Mouse (Mus musculus): ENCODE data around the gene Lat. TPM values are rescaled to one million over a fixed set of nuclear protein-coding genes. Genes with fewer than 3 reads are reported as not detected.
A peak's percentile ranks its signal among the peaks of the same experiment; 100 is the strongest.

The Lat gene
- polyA plus RNA-seq, 1 experiment from 2014 or later, result 3.7 TPM

- Histone ChIP-seq H3K4me1 (no peaks in the 10 kb centered on the region), H3K27ac (replicated peaks) (no peak overlapping the region), H3K27me3 (no peaks in the 10 kb centered on the region), H3K4me2 (replicated peaks) (no peak overlapping the region), H3K4me3 (replicated peaks) (no peak overlapping the region), H3K9me3 (replicated peaks) (no peaks in the 10 kb centered on the region), H3K9ac (no peak overlapping the region), H3K36me3 (no peaks in the 10 kb centered on the region)
- ATAC-seq (ENCODE audit: insufficient number of reproducible peaks, low FRiP score, low TSS enrichment, low read depth), result no peak
- WGBS, result 56% methylated on average over 10 of the region's 10 CpGs
Observed at GRCm38 (mm10) chr7:126351419-126351951, 17.9 kb downstream of the Lat start.

- H3K27me3 ChIP-seq, result no peaks in the 10 kb centered on the region
- no peak for ATAC-seq (ENCODE audit: insufficient number of reproducible peaks, low FRiP score, low TSS enrichment, low read depth)
- H3K9me3 ChIP-seq (replicated peaks), result no peaks in the 10 kb centered on the region
- no peak overlapping the region for H3K4me3 ChIP-seq (replicated peaks)
- no peak overlapping the region for H3K9ac ChIP-seq
- 67% methylated on average over 20 of the region's 20 CpGs for WGBS
- H3K36me3 ChIP-seq, result no peaks in the 10 kb centered on the region
- H3K4me2 ChIP-seq (replicated peaks), result no peak overlapping the region; the same call in 1 of the 2 replicates
- H3K4me1 ChIP-seq, result no peaks in the 10 kb centered on the region
- H3K27ac ChIP-seq (replicated peaks), result no peak overlapping the region
Observed at GRCm38 (mm10) chr7:126350748-126351418, 18.5 kb downstream of the Lat start.

GRCm38 (mm10) chr7:126348293-126348692 lies 21.1 kb downstream of the Lat start:
- Histone ChIP-seq H3K4me1 (peaks cover 3% of the 10 kb centered on the region; the same call in 1 of the 2 replicates), H3K4me3 (replicated peaks) (no peak overlapping the region), H3K27me3 (no peaks in the 10 kb centered on the region), H3K9ac (no peak overlapping the region), H3K27ac (replicated peaks) (0 out of 2 replicates have a peak overlapping the region, but pooled peaks have one; percentile 22), H3K36me3 (no peaks in the 10 kb centered on the region), H3K4me2 (replicated peaks) (no peak overlapping the region), H3K9me3 (replicated peaks) (no peaks in the 10 kb centered on the region)
- no peak for ATAC-seq (ENCODE audit: insufficient number of reproducible peaks, low FRiP score, low TSS enrichment, low read depth)
- 61% methylated on average over 8 of the region's 8 CpGs for WGBS

- no peaks in the 10 kb centered on the region for H3K9me3 ChIP-seq (replicated peaks)
- ATAC-seq (ENCODE audit: insufficient number of reproducible peaks, low FRiP score, low TSS enrichment, low read depth), result no peak
- no peak overlapping the region for H3K27ac ChIP-seq (replicated peaks)
- no peaks in the 10 kb centered on the region for H3K36me3 ChIP-seq
- whole genome bisulfite sequencing, result 68% methylated on average over 1 of the region's 1 CpGs
- peaks cover 3% of the 10 kb centered on the region; the same call in 1 of the 2 replicates for H3K4me1 ChIP-seq
- no peak overlapping the region for H3K9ac ChIP-seq
- no peaks in the 10 kb centered on the region for H3K27me3 ChIP-seq
- no peak overlapping the region for H3K4me2 ChIP-seq (replicated peaks)
- H3K4me3 ChIP-seq (replicated peaks), result no peak overlapping the region
Observed at GRCm38 (mm10) chr7:126347098-126347497, 22.3 kb downstream of the Lat start.

GRCm38 (mm10) chr7:126345969-126346368 lies 23.4 kb downstream of the Lat start:
- H3K9ac ChIP-seq, result no peak overlapping the region
- peaks cover 3% of the 10 kb centered on the region; the same call in 1 of the 2 replicates for H3K4me1 ChIP-seq
- no peak for ATAC-seq (ENCODE audit: insufficient number of reproducible peaks, low FRiP score, low TSS enrichment, low read depth)
- no peaks in the 10 kb centered on the region for H3K36me3 ChIP-seq
- no peaks in the 10 kb centered on the region for H3K9me3 ChIP-seq (replicated peaks)
- no peak overlapping the region for H3K4me2 ChIP-seq (replicated peaks)
- H3K27ac ChIP-seq (replicated peaks), result no peak overlapping the region
- no peaks in the 10 kb centered on the region for H3K27me3 ChIP-seq
- 53% methylated on average over 3 of the region's 3 CpGs for WGBS
- H3K4me3 ChIP-seq (replicated peaks), result no peak overlapping the region

GRCm38 (mm10) chr7:126345557-126345956 lies 23.8 kb downstream of the Lat start:
- no peak overlapping the region for H3K4me3 ChIP-seq (replicated peaks)

GRCm38 (mm10) chr7:126340896-126341295 lies 28.5 kb downstream of the Lat start:
- Histone ChIP-seq H3K9me3 (replicated peaks) (no peaks in the 10 kb centered on the region), H3K4me3 (replicated peaks) (no peak overlapping the region), H3K27me3 (no peaks in the 10 kb centered on the region; the same call in 1 of the 2 replicates), H3K4me1 (peaks cover 3% of the 10 kb centered on the region; the same call in 1 of the 2 replicates), H3K9ac (no peak overlapping the region), H3K36me3 (no peaks in the 10 kb centered on the region), H3K4me2 (replicated peaks) (no peak overlapping the region), H3K27ac (replicated peaks) (no peak overlapping the region)
- WGBS, result 36% methylated on average over 6 of the region's 6 CpGs
- ATAC-seq (ENCODE audit: insufficient number of reproducible peaks, low FRiP score, low TSS enrichment, low read depth), result no peak

More at GRCm38 (mm10) chr7:126345557-126345956, 23.8 kb downstream of the Lat start:
- Histone ChIP-seq H3K4me2 (replicated peaks) (no peak overlapping the region), H3K4me1 (peaks cover 3% of the 10 kb centered on the region; the same call in 1 of the 2 replicates), H3K27me3 (no peaks in the 10 kb centered on the region), H3K27ac (replicated peaks) (no peak overlapping the region), H3K9me3 (replicated peaks) (no peaks in the 10 kb centered on the region), H3K9ac (no peak overlapping the region), H3K36me3 (no peaks in the 10 kb centered on the region)
- WGBS, result 57% methylated on average over 3 of the region's 3 CpGs
- no peak for ATAC-seq (ENCODE audit: insufficient number of reproducible peaks, low FRiP score, low TSS enrichment, low read depth)

GRCm38 (mm10) chr7:126340206-126340618 lies 29.2 kb downstream of the Lat start:
- Histone ChIP-seq H3K4me2 (replicated peaks) (no peak overlapping the region), H3K4me3 (replicated peaks) (no peak overlapping the region), H3K27ac (replicated peaks) (no peak overlapping the region), H3K4me1 (peaks cover 3% of the 10 kb centered on the region; the same call in 1 of the 2 replicates), H3K9ac (no peak overlapping the region), H3K27me3 (no peaks in the 10 kb centered on the region; the same call in 1 of the 2 replicates), H3K9me3 (replicated peaks) (no peaks in the 10 kb centered on the region), H3K36me3 (no peaks in the 10 kb centered on the region)
- ATAC-seq (ENCODE audit: insufficient number of reproducible peaks, low FRiP score, low TSS enrichment, low read depth), result no peak
- WGBS, result 67% methylated on average over 6 of the region's 6 CpGs

GRCm38 (mm10) chr7:126339521-126339971 lies 29.8 kb downstream of the Lat start:
- H3K4me1 ChIP-seq, result no peaks in the 10 kb centered on the region
- no peak overlapping the region for H3K27ac ChIP-seq (replicated peaks)
- no peak overlapping the region for H3K9ac ChIP-seq
- ATAC-seq (ENCODE audit: insufficient number of reproducible peaks, low FRiP score, low TSS enrichment, low read depth), result no peak
- no peaks in the 10 kb centered on the region; the same call in 1 of the 2 replicates for H3K27me3 ChIP-seq
- H3K4me3 ChIP-seq (replicated peaks), result no peak overlapping the region
- WGBS, result 65% methylated on average over 8 of the region's 8 CpGs
- H3K4me2 ChIP-seq (replicated peaks), result no peak overlapping the region
- no peaks in the 10 kb centered on the region for H3K9me3 ChIP-seq (replicated peaks)
- H3K36me3 ChIP-seq, result no peaks in the 10 kb centered on the region

- Histone ChIP-seq H3K36me3 (no peaks in the 10 kb centered on the region), H3K9ac (no peak overlapping the region), H3K4me2 (replicated peaks) (no peak overlapping the region), H3K27me3 (no peaks in the 10 kb centered on the region; the same call in 1 of the 2 replicates), H3K27ac (replicated peaks) (no peak overlapping the region), H3K4me1 (no peaks in the 10 kb centered on the region), H3K9me3 (replicated peaks) (no peaks in the 10 kb centered on the region), H3K4me3 (replicated peaks) (no peak overlapping the region)
- no peak for ATAC-seq (ENCODE audit: insufficient number of reproducible peaks, low FRiP score, low TSS enrichment, low read depth)
- WGBS, result 82% methylated on average over 8 of the region's 8 CpGs
Observed at GRCm38 (mm10) chr7:126338906-126339305, 30.5 kb downstream of the Lat start.

- Histone ChIP-seq H3K9ac (no peak overlapping the region), H3K4me3 (replicated peaks) (no peak overlapping the region), H3K9me3 (replicated peaks) (no peaks in the 10 kb centered on the region), H3K27me3 (no peaks in the 10 kb centered on the region; the same call in 1 of the 2 replicates), H3K4me1 (no peaks in the 10 kb centered on the region), H3K27ac (replicated peaks) (no peak overlapping the region), H3K36me3 (no peaks in the 10 kb centered on the region), H3K4me2 (replicated peaks) (no peak overlapping the region)
- WGBS, result 93% methylated on average over 1 of the region's 1 CpGs
- ATAC-seq (ENCODE audit: insufficient number of reproducible peaks, low FRiP score, low TSS enrichment, low read depth), result no peak
Observed at GRCm38 (mm10) chr7:126335556-126335955, 33.8 kb downstream of the Lat start.

Measured in embryonic facial prominence, embryonic 15.5 days (tissue).